In genomic region chr5:34582314-34582675, GRCm38 (mm10) we compare ENCODE assay signal across 8 mouse cellular contexts. TPM values are rescaled to one million over a fixed set of nuclear protein-coding genes. Genes with fewer than 3 reads are reported as not detected.
DNase-seq lines count a peak whose midpoint lies in the region; ATAC-seq and TF ChIP-seq lines count a peak whose summit lies in the region.

No protein-coding gene starts in this region.

- no peak overlapping the region for H3K4me3 ChIP-seq in heart, postnatal 0 days (ENCODE audit: low read depth, low read length)
- peak overlapping the region; percentile 3 for H3K4me3 ChIP-seq in E14TG2a.4 (replicated peaks; ENCODE audit: low read length)
- H3K4me3 ChIP-seq in intestine, embryonic 15.5 days (replicated peaks) = no peak overlapping the region

- H3K9me3 ChIP-seq in heart, postnatal 0 days (replicated peaks; ENCODE audit: control insufficient read depth, low read length) = no peaks in the 10 kb centered on the region
- no peaks in the 10 kb centered on the region for H3K9me3 ChIP-seq in E14TG2a.4 (ENCODE audit: low read length)
- H3K9me3 ChIP-seq in intestine, embryonic 15.5 days = no peaks in the 10 kb centered on the region

- no peak for TF ChIP-seq CTCF in heart, postnatal 0 days (IDR thresholded peaks at IDR 0.05; ENCODE audit: low read depth)
- TF ChIP-seq CTCF in E14TG2a.4 (conservative IDR thresholded peaks at IDR 0.05; ENCODE audit: low read length) = no peak

- TF ChIP-seq EP300 in heart, postnatal 0 days (IDR thresholded peaks at IDR 0.05; ENCODE audit: low read depth) = no peak

- peaks cover 20% of the 10 kb centered on the region for H3K4me1 ChIP-seq in heart, postnatal 0 days (ENCODE audit: control insufficient read depth, insufficient read depth)
- peaks cover 57% of the 10 kb centered on the region for H3K4me1 ChIP-seq in E14TG2a.4 (replicated peaks; ENCODE audit: low read depth, low read length)
- H3K4me1 ChIP-seq in intestine, embryonic 15.5 days (replicated peaks) = peaks cover 5% of the 10 kb centered on the region; the same call in 1 of the 2 replicates

- H3K4me2 ChIP-seq in heart, postnatal 0 days (ENCODE audit: low read depth, low read length) = peak overlapping the region; percentile 46
- H3K4me2 ChIP-seq in intestine, embryonic 15.5 days (replicated peaks) = peak overlapping the region; percentile 18; the same call in 1 of the 2 replicates

- peak overlapping the region; percentile 37; the same call in 1 of the 2 replicates for H3K9ac ChIP-seq in heart, postnatal 0 days (replicated peaks; ENCODE audit: low read depth, low read length)
- no peak overlapping the region for H3K9ac ChIP-seq in intestine, embryonic 15.5 days

- DNase-seq in heart, postnatal 0 days (ENCODE audit: low spot score) = no peak
- no peak for DNase-seq in heart, adult 8-10 months (ENCODE audit: low spot score)
- DNase-seq in brain, adult 2 months (ENCODE audit: low read depth, low spot score) = peak; percentile 47
- no peak for DNase-seq in retina, postnatal 1 day
- no peak for DNase-seq in frontal cortex, postnatal 36 days (ENCODE audit: low spot score in 2 of 2)
- no peak for DNase-seq in layer of hippocampus, postnatal 25 days (ENCODE audit: extremely low spot score in 1 of 2, low spot score in 1 of 2)

- no peaks in the 10 kb centered on the region; the same call in 1 of the 2 replicates for H3K36me3 ChIP-seq in heart, postnatal 0 days (replicated peaks; ENCODE audit: control insufficient read depth, insufficient read depth, low read length)
- H3K36me3 ChIP-seq in E14TG2a.4 (ENCODE audit: insufficient read depth, low read length) = peaks cover 5% of the 10 kb centered on the region; the same call in 1 of the 2 replicates
- H3K36me3 ChIP-seq in intestine, embryonic 15.5 days = no peaks in the 10 kb centered on the region

- ATAC-seq in heart, postnatal 0 days (ENCODE audit: insufficient read depth, low read depth) = no peak
- peak; percentile 47 for ATAC-seq in intestine, embryonic 15.5 days

- H3K27me3 ChIP-seq in heart, postnatal 0 days (ENCODE audit: control insufficient read depth, insufficient read depth, low read length) = no peaks in the 10 kb centered on the region
- H3K27me3 ChIP-seq in E14TG2a.4 (ENCODE audit: insufficient read depth, low read length) = no peaks in the 10 kb centered on the region
- H3K27me3 ChIP-seq in intestine, embryonic 15.5 days (replicated peaks) = no peaks in the 10 kb centered on the region

- H3K27ac ChIP-seq in heart, postnatal 0 days (ENCODE audit: low read depth) = peak overlapping the region; percentile 61
- peak overlapping the region; percentile 79 for H3K27ac ChIP-seq in intestine, embryonic 15.5 days

- WGBS in heart, postnatal 0 days = 31% methylated on average over 5 of the region's 5 CpGs
- 63% methylated on average over 5 of the region's 5 CpGs for WGBS in intestine, embryonic 15.5 days

RNA-seq across cellular contexts. Expression of gene Add1, which starts 8.8 kb away (rescaled TPM):
- total RNA-seq in heart, postnatal 0 days (2014; rRNA removed; ENCODE audit: low replicate concordance) = 203 and 246 TPM in 2 replicates
- 100 and 104 TPM in 2 replicates for polyA plus RNA-seq in heart, postnatal 0 days (2015; fragmentation: Nextera tagmentation; extraction: Ambion mirVana)
- total RNA-seq in heart, adult 8-10 months (2022) = 100 to 1,000 TPM; 124 to 154 (median 134) TPM
- polyA plus RNA-seq in intestine, embryonic 15.5 days (2015; fragmentation: Nextera tagmentation; extraction: Ambion mirVana) = 141 and 149 TPM in 2 replicates
- 100 to 1,000 TPM; 452 to 468 TPM for total RNA-seq in layer of hippocampus, postnatal 25 days (2021)

RNA-seq across cellular contexts. Expression of gene Mfsd10, which starts 54.7 kb away (rescaled TPM):
- total RNA-seq in heart, postnatal 0 days (2014; rRNA removed; ENCODE audit: low replicate concordance) = 31.0 and 45.7 TPM in 2 replicates
- 29.9 and 30.4 TPM in 2 replicates for polyA plus RNA-seq in heart, postnatal 0 days (2015; fragmentation: Nextera tagmentation; extraction: Ambion mirVana)
- total RNA-seq in heart, adult 8-10 months (2022) = 10 to 100 TPM in 3 of 4 experiments, 1 to 10 TPM in 1; 8.9 to 15.3 (median 11.0) TPM
- 108 and 127 TPM in 2 replicates for polyA plus RNA-seq in intestine, embryonic 15.5 days (2015; fragmentation: Nextera tagmentation; extraction: Ambion mirVana)
- 10 to 100 TPM; 38.2 to 42.7 TPM for total RNA-seq in layer of hippocampus, postnatal 25 days (2021)

RNA-seq across cellular contexts. Expression of gene Sh3bp2, which starts 56.7 kb away (rescaled TPM):
- 5.3 and 8.2 TPM in 2 replicates for total RNA-seq in heart, postnatal 0 days (2014; rRNA removed; ENCODE audit: low replicate concordance)
- polyA plus RNA-seq in heart, postnatal 0 days (2015; fragmentation: Nextera tagmentation; extraction: Ambion mirVana) = 1.5 and 1.6 TPM in 2 replicates
- total RNA-seq in heart, adult 8-10 months (2022) = 1 to 10 TPM; 1.3 to 3.6 (median 1.8) TPM
- polyA plus RNA-seq in intestine, embryonic 15.5 days (2015; fragmentation: Nextera tagmentation; extraction: Ambion mirVana) = 4.5 and 6.2 TPM in 2 replicates
- total RNA-seq in layer of hippocampus, postnatal 25 days (2021) = 1 to 10 TPM; 3.7 to 7.5 TPM
